Mouse (Mus musculus) liver, adult 2 months (tissue): ENCODE data around the gene Unc13b.

Experiments used
- CTCF ChIP-seq: fragments of 200-500 bp; IDR thresholded peaks from 2 replicates; pipeline ENCODE4 v1.5.1; 2011; ENCODE audit warnings: low read depth, low read length, control low read depth
- POLR2A ChIP-seq: fragments of 200-500 bp; IDR thresholded peaks from 2 replicates; pipeline ENCODE4 v1.6.1; 2011; ENCODE audit warnings: low read length, control low read depth; ENCODE audit not compliant: insufficient read depth; ENCODE audit errors: extremely low read depth

- TF ChIP-seq CTCF (no peak), POLR2A (no peak)
These were observed 46.7 kb upstream of the Unc13b start for GRCm38 (mm10) chr4:43012091-43012490.
